Mouse (Mus musculus) cerebellum, adult 2 months (tissue): ENCODE measurements around the gene Eci3.
"Not testable (repeated sequence)": the region's sequence is repeated elsewhere in the genome, so short reads cannot be mapped to it uniquely, and the experiment has no call there.

ENCODE experiments used
- CTCF ChIP-seq: fragments of 200-500 bp; IDR thresholded peaks from 2 replicates; pipeline ENCODE4 v1.5.1; 2011; ENCODE audit warnings: low read depth, mild to moderate bottlenecking, control low read depth, low read length, moderate library complexity, borderline replicate concordance; ENCODE audit not compliant: insufficient read depth
- POLR2A ChIP-seq: fragments of 200-500 bp; IDR thresholded peaks from 2 replicates; pipeline ENCODE4 v1.6.1; 2011; ENCODE audit warnings: low read length, control low read depth, borderline replicate concordance; ENCODE audit not compliant: insufficient read depth

DNA sequence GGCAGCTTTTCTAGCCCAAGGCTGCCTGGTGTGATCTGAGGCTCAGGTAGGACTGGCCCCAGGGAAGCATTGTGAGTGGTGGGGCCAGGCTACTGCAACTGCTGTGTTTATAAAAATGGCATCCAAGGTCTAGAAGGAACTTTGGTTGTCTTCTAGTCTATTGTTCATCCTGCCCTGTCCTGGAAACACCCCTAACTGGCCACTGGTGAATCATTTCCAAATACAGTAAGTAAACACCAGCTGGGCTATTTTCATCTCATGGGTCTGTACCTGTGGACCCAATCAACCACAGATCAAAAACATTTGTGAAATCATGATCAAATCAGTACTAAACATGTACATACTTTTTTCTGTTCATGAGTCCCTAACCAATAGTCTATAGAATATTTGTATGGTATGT is 8.8 kb upstream of the Eci3 start:
- not testable (repeated sequence) for TF ChIP-seq POLR2A, CTCF
